Mouse (Mus musculus) c-Kit-negative CD71-positive TER-119-positive erythroid progenitor cells, embryonic 14.5 days (primary cell): ENCODE results near the gene Atxn2l.
"Not testable (repeated sequence)": the region's sequence is repeated elsewhere in the genome, so short reads cannot be mapped to it uniquely, and the experiment has no call there.

ENCODE experiments used
- DNase-seq: peaks from one replicate; pipeline ENCODE4 v3.0.0-alpha.2; 2013; ENCODE audit warnings: low read depth, low spot score

Atxn2l gene

GRCm38 (mm10) chr7:126491005-126491404 lies 12.2 kb downstream of the Atxn2l start:
- no peak for DNase-seq

- DNase-seq, result not testable (repeated sequence)
These were observed 15.4 kb downstream of the Atxn2l start for GRCm38 (mm10) chr7:126487617-126488385.

GRCm38 (mm10) chr7:126487052-126487483 lies 16.2 kb downstream of the Atxn2l start, which contains the start of gene Tufm:
Tufm (plus strand) TSS chr7:126487361.
- DNase-seq, result peak; percentile 56

GRCm38 (mm10) chr7:126482392-126482871 lies 20.8 kb downstream of the Atxn2l start:
- DNase-seq, result peak; percentile 52

GRCm38 (mm10) chr7:126481699-126482098 lies 21.5 kb downstream of the Atxn2l start:
- no peak for DNase-seq

- peak; percentile 71 for DNase-seq
These were observed 28.1 kb downstream of the Atxn2l start, which contains the start of gene Sh2b1 for GRCm38 (mm10) chr7:126474993-126475581. Sh2b1 (minus strand) TSS chr7:126475424.

GRCm38 (mm10) chr7:126474486-126474955 lies 28.7 kb downstream of the Atxn2l start:
- no peak for DNase-seq

- DNase-seq, result no peak
These were observed 29.7 kb downstream of the Atxn2l start for GRCm38 (mm10) chr7:126473470-126474086.

GRCm38 (mm10) chr7:126472713-126473112 lies 30.5 kb downstream of the Atxn2l start:
- no peak for DNase-seq

GRCm38 (mm10) chr7:126472306-126472705 lies 30.9 kb downstream of the Atxn2l start:
- no peak for DNase-seq

- no peak for DNase-seq
These were observed 31.4 kb downstream of the Atxn2l start for GRCm38 (mm10) chr7:126471853-126472252.

- DNase-seq, result no peak
These were observed 31.9 kb downstream of the Atxn2l start for GRCm38 (mm10) chr7:126471361-126471760.

- no peak for DNase-seq
These were observed 33.2 kb downstream of the Atxn2l start for GRCm38 (mm10) chr7:126470077-126470476.

GRCm38 (mm10) chr7:126467834-126468627 lies 35.2 kb downstream of the Atxn2l start:
- no peak for DNase-seq

GRCm38 (mm10) chr7:126467271-126467670 lies 36.0 kb downstream of the Atxn2l start:
- peak; percentile 42 for DNase-seq

GRCm38 (mm10) chr7:126466707-126467106 lies 36.5 kb downstream of the Atxn2l start:
- no peak for DNase-seq

GRCm38 (mm10) chr7:126466116-126466515 lies 37.1 kb downstream of the Atxn2l start:
- no peak for DNase-seq

- DNase-seq, result no peak
These were observed 37.8 kb downstream of the Atxn2l start for GRCm38 (mm10) chr7:126465246-126466030.

GRCm38 (mm10) chr7:126464836-126465235 lies 38.4 kb downstream of the Atxn2l start:
- no peak for DNase-seq

GRCm38 (mm10) chr7:126464121-126464520 lies 39.1 kb downstream of the Atxn2l start:
- DNase-seq, result no peak

GRCm38 (mm10) chr7:126463547-126463946 lies 39.7 kb downstream of the Atxn2l start:
- DNase-seq, result no peak
